In the genomic region with DNA sequence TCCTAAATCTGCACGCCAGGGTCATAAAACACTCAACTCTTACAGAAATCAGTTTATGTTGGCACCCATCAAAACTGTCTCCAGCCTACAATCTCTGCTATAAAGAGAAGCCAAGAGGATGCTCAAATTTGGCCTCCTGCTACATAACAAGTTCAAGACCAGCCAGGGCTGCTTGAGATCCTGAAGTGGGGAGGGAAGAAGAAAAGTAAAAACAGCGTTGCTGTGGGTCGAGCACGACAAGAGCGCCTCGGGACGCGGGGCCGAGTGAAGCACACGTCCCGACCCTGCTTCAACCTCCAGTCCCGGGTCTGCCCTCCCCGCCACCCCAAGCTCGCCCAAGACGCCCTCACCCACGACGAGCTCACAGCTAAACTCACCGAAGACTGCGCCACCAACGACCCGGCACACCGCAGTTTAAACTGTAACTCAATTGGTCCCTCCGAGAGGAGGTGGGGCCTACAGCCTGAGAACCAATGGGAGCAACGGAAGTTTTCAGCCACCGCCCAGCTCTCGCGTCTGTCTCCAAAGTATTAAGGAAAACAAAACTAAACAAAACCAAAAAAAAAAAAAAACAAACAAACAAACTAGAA, we compare ENCODE assay signal across 8 mouse cellular contexts. TPM values are rescaled to one million over a fixed set of nuclear protein-coding genes. Genes with fewer than 3 reads are reported as not detected.
DNase-seq lines count a peak whose midpoint lies in the region; ATAC-seq and TF ChIP-seq lines count a peak whose summit lies in the region.

A gene (minus strand): TSS at position 428 of the 590 bp plus-strand sequence.

- WGBS in embryonic facial prominence, embryonic 14.5 days = 4% methylated on average over 27 of the region's 27 CpGs
- 3% methylated on average over 27 of the region's 27 CpGs for WGBS in heart, adult 2 months
- 3% methylated on average over 20 of the region's 27 CpGs for WGBS in limb, embryonic 14.5 days
- WGBS in midbrain, postnatal 0 days = 3% methylated on average over 27 of the region's 27 CpGs

- H3K4me1 ChIP-seq in embryonic facial prominence, embryonic 14.5 days (ENCODE audit: control insufficient read depth, insufficient read depth, low read length) = peaks cover 9% of the 10 kb centered on the region; the same call in 1 of the 2 replicates
- H3K4me1 ChIP-seq in heart, adult 2 months (ENCODE audit: control insufficient read depth, insufficient read depth, low read length) = peaks cover 12% of the 10 kb centered on the region
- no peaks in the 10 kb centered on the region for H3K4me1 ChIP-seq in limb, embryonic 14.5 days (ENCODE audit: control insufficient read depth, insufficient read depth, low read length)
- H3K4me1 ChIP-seq in midbrain, postnatal 0 days (ENCODE audit: insufficient read depth, low read length) = no peaks in the 10 kb centered on the region

- peak; percentile 99 for TF ChIP-seq POLR2A in heart, adult 2 months (IDR thresholded peaks at IDR 0.05; ENCODE audit: insufficient read depth, low read depth, low read length)
- peak; percentile 62; the same call in 1 of the 2 replicates for TF ChIP-seq POLR2A in limb, embryonic 14.5 days (IDR thresholded peaks at IDR 0.05; ENCODE audit: borderline replicate concordance, extremely low read depth, insufficient read depth, insufficient read length)

- peak; percentile 97 for ATAC-seq in embryonic facial prominence, embryonic 14.5 days (ENCODE audit: low read depth)
- peak; percentile 99 for ATAC-seq in limb, embryonic 14.5 days (ENCODE audit: low FRiP score, low read depth)
- ATAC-seq in midbrain, postnatal 0 days (ENCODE audit: low FRiP score) = peak; percentile 91

- H3K4me3 ChIP-seq in embryonic facial prominence, embryonic 14.5 days (ENCODE audit: low read depth, low read length) = peak within 1 kb of the TSS; percentile 63
- peak within 1 kb of the TSS; percentile 78 for H3K4me3 ChIP-seq in heart, adult 2 months
- H3K4me3 ChIP-seq in limb, embryonic 14.5 days (replicated peaks; ENCODE audit: low read length) = peak within 1 kb of the TSS; percentile 60
- peak within 1 kb of the TSS; percentile 53 for H3K4me3 ChIP-seq in midbrain, postnatal 0 days (ENCODE audit: low read depth, low read length)

- H3K27me3 ChIP-seq in embryonic facial prominence, embryonic 14.5 days (replicated peaks; ENCODE audit: control insufficient read depth, insufficient read depth, low read length) = no peaks in the 10 kb centered on the region
- no peaks in the 10 kb centered on the region for H3K27me3 ChIP-seq in heart, adult 2 months (ENCODE audit: control insufficient read depth, insufficient read depth, low read length)
- H3K27me3 ChIP-seq in limb, embryonic 14.5 days (ENCODE audit: control insufficient read depth, insufficient read depth, low read length) = no peaks in the 10 kb centered on the region
- no peaks in the 10 kb centered on the region for H3K27me3 ChIP-seq in midbrain, postnatal 0 days (ENCODE audit: insufficient read depth, low read length)

- TF ChIP-seq EP300 in heart, adult 2 months (IDR thresholded peaks at IDR 0.05; ENCODE audit: insufficient read depth, low read depth, low read length) = peak; percentile 64; the same call in 1 of the 2 replicates

- peak within 1 kb of the TSS; percentile 77 for H3K9ac ChIP-seq in embryonic facial prominence, embryonic 14.5 days (ENCODE audit: low read depth, low read length)
- peak within 1 kb of the TSS; percentile 94 for H3K9ac ChIP-seq in heart, adult 2 months (ENCODE audit: low read depth, low read length)
- H3K9ac ChIP-seq in limb, embryonic 14.5 days (ENCODE audit: low read depth, low read length, severe bottlenecking) = peak within 1 kb of the TSS; percentile 62
- H3K9ac ChIP-seq in midbrain, postnatal 0 days (replicated peaks; ENCODE audit: low read length, poor library complexity, severe bottlenecking) = peak within 1 kb of the TSS; percentile 51

- no peak for TF ChIP-seq CTCF in heart, adult 2 months (IDR thresholded peaks at IDR 0.05)
- no peak for TF ChIP-seq CTCF in midbrain, postnatal 0 days (IDR thresholded peaks at IDR 0.05)

- peak within 1 kb of the TSS; percentile 57 for H3K4me2 ChIP-seq in embryonic facial prominence, embryonic 14.5 days (ENCODE audit: low read depth, low read length)
- H3K4me2 ChIP-seq in limb, embryonic 14.5 days (replicated peaks; ENCODE audit: low read depth, low read length, severe bottlenecking) = peak within 1 kb of the TSS; percentile 50
- H3K4me2 ChIP-seq in midbrain, postnatal 0 days (ENCODE audit: low read depth, low read length, poor library complexity, severe bottlenecking) = peak within 1 kb of the TSS; percentile 63

- DNase-seq in 3T3-L1 (ENCODE audit: low read depth, low spot score) = peak; percentile 94
- DNase-seq in adrenal gland, postnatal 4 days (ENCODE audit: low spot score in 2 of 2) = peak; percentile 27 to 53
- peak; percentile 95 for DNase-seq in embryonic facial prominence, embryonic 14.5 days (ENCODE audit: low spot score)
- DNase-seq in heart, adult 2 months = peak; percentile 85 to 90
- DNase-seq in kidney, adult 8-10 months = peak; percentile 86 to 87
- peak; percentile 91 for DNase-seq in limb, embryonic 14.5 days (ENCODE audit: low spot score)
- peak; percentile 84 for DNase-seq in midbrain, postnatal 0 days (ENCODE audit: low spot score)
- peak; percentile 63 to 74 for DNase-seq in spleen, postnatal 14 days (ENCODE audit: low spot score in 2 of 2)

- H3K36me3 ChIP-seq in embryonic facial prominence, embryonic 14.5 days (ENCODE audit: control insufficient read depth, insufficient read depth, low read length) = 0 out of 2 replicates have a peak, but pooled peaks cover 7% of the 10 kb centered on the region
- H3K36me3 ChIP-seq in heart, adult 2 months (ENCODE audit: control insufficient read depth, insufficient read depth, low read length) = peaks cover 12% of the 10 kb centered on the region
- peaks cover 6% of the 10 kb centered on the region; the same call in 1 of the 2 replicates for H3K36me3 ChIP-seq in limb, embryonic 14.5 days (ENCODE audit: control insufficient read depth, insufficient read depth, low read length)
- H3K36me3 ChIP-seq in midbrain, postnatal 0 days (ENCODE audit: insufficient read depth, low read length) = no peaks in the 10 kb centered on the region

- no peaks in the 10 kb centered on the region for H3K9me3 ChIP-seq in embryonic facial prominence, embryonic 14.5 days (ENCODE audit: control insufficient read depth, low read length)
- no peaks in the 10 kb centered on the region for H3K9me3 ChIP-seq in limb, embryonic 14.5 days (ENCODE audit: control insufficient read depth, low read length)
- no peaks in the 10 kb centered on the region for H3K9me3 ChIP-seq in midbrain, postnatal 0 days (ENCODE audit: low read length)

- H3K79me2 ChIP-seq in heart, adult 2 months (replicated peaks; ENCODE audit: control insufficient read depth, insufficient read depth, low read length) = peaks cover 2% of the 10 kb centered on the region; the same call in 1 of the 2 replicates

- intact Hi-C loops in heart, adult 2 months (cut with DNase I) = no loop called here

- peak within 1 kb of the TSS; percentile 59; the same call in 1 of the 2 replicates for H3K27ac ChIP-seq in embryonic facial prominence, embryonic 14.5 days (replicated peaks; ENCODE audit: low read depth, low read length)
- peak within 1 kb of the TSS; percentile 92 for H3K27ac ChIP-seq in heart, adult 2 months
- 0 out of 2 replicates have a peak within 1 kb of the TSS, but pooled peaks have one; percentile 14 for H3K27ac ChIP-seq in limb, embryonic 14.5 days (replicated peaks; ENCODE audit: low read depth, low read length)
- peak within 1 kb of the TSS; percentile 43; the same call in 1 of the 2 replicates for H3K27ac ChIP-seq in midbrain, postnatal 0 days (ENCODE audit: low read depth, low read length)

RNA-seq across cellular contexts. Expression of the gene that starts here (rescaled TPM):
- 10 to 100 TPM; 49.8 to 54.2 TPM for total RNA-seq in adrenal gland, postnatal 4 days (2021)
- polyA plus RNA-seq in embryonic facial prominence, embryonic 14.5 days (2014; fragmentation: Nextera tagmentation; extraction: Ambion mirVana) = 71.3 and 83.2 TPM in 2 replicates
- 10 to 100 TPM; 74.8 to 84.5 TPM for total RNA-seq in heart, adult 2 months (2021)
- polyA plus RNA-seq in heart, adult 2 months (2012; rRNA removed) = 55.5 and 80.9 TPM in 2 replicates
- polyA plus RNA-seq in limb, embryonic 14.5 days (2012; rRNA removed) = 50.9 and 66.8 TPM in 2 replicates
- polyA plus RNA-seq in limb, embryonic 14.5 days (2014; fragmentation: Nextera tagmentation; extraction: Ambion mirVana) = 80.9 and 86.5 TPM in 2 replicates
- 51.9 TPM in 2 replicates for total RNA-seq in midbrain, postnatal 0 days (2014; rRNA removed)
- 74.3 and 79.3 TPM in 2 replicates for polyA plus RNA-seq in midbrain, postnatal 0 days (2015; fragmentation: Nextera tagmentation; extraction: Ambion mirVana)

Comparison
In these comparisons a context has a peak if more than half of its experiments do, and no peak if none do; other contexts are left out.
1. Peak in every context shown above with its lines: DNase-seq, ATAC-seq, H3K4me3 ChIP-seq and H3K27ac ChIP-seq.
2. DNase-seq: peak in every context shown above with its lines; median percentile 95 in embryonic facial prominence, embryonic 14.5 days; 94 in 3T3-L1; 91 in limb, embryonic 14.5 days; 88 in heart, adult 2 months; 86 in kidney, adult 8-10 months; 84 in midbrain, postnatal 0 days; 68 in spleen, postnatal 14 days; 40 in adrenal gland, postnatal 4 days.
3. H3K27ac ChIP-seq: peak in every context shown above with its lines; median percentile 92 in heart, adult 2 months; 59 in embryonic facial prominence, embryonic 14.5 days; 43 in midbrain, postnatal 0 days; 14 in limb, embryonic 14.5 days.